Mouse (Mus musculus): Measurements from ENCODE around the gene Nav2.

DNA sequence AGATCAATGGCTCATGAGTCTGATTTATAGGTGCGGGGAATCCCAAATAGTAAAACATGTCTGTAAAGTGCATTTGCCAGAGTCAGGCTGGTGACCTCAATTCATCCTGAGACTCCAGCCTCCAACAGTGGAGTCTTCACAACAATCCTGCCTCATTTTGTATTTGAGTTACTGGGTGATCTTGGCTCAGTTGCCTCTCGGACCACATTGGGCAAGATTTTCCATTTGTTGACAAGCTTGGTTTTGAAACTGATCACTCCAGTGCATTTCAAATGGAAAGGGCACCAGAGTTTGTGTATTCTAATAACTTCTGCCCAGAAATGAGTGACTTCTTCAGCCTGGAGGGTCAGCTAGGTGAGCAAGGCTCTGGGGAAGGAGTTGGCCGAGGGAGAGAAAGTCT lies 117.5 kb downstream of the Nav2 start:
- TF ChIP-seq POLR2A (IDR thresholded peaks at IDR 0.05; ENCODE audit: insufficient read depth, low read depth, low read length) (no peak), CTCF (IDR thresholded peaks at IDR 0.05) (no peak), EP300 (IDR thresholded peaks at IDR 0.05; ENCODE audit: insufficient read depth, low read depth, low read length) (no peak)

Measured in heart, adult 2 months (tissue).